Mouse (Mus musculus) fat pad, adult 2 months (tissue): ENCODE measurements at regions not wholly inside any gene's neighbourhood (a gene's known extent, or its start where the extent isn't known, plus 50 kb on each side); places are given as distances from the start of the nearest gene placed in this dataset.

Source experiments
- DNase-seq: peaks from one replicate; pipeline ENCODE4 v3.0.0-alpha.2; 2011; ENCODE audit warnings: low read depth, low spot score; ENCODE audit errors: extremely low read depth

GRCm38 (mm10) chr11:19145263-19145662 lies 126.5 kb upstream of the Meis1 start:
- DNase-seq = no peak

- DNase-seq = no peak
These were observed 127.2 kb upstream of the Meis1 start for GRCm38 (mm10) chr11:19145991-19146390.

- DNase-seq = no peak
These were observed 132.2 kb upstream of the Meis1 start for GRCm38 (mm10) chr11:19151026-19151425.

- no peak for DNase-seq
These were observed 134.9 kb upstream of the Meis1 start for GRCm38 (mm10) chr11:19153714-19154113.

GRCm38 (mm10) chr11:19154813-19155616 lies 136.2 kb upstream of the Meis1 start:
- DNase-seq = no peak

- no peak for DNase-seq
These were observed 136.8 kb upstream of the Meis1 start for GRCm38 (mm10) chr11:19155617-19155983.

GRCm38 (mm10) chr11:19160227-19160626 lies 141.4 kb upstream of the Meis1 start:
- DNase-seq = no peak

- DNase-seq = no peak
These were observed 141.9 kb upstream of the Meis1 start for GRCm38 (mm10) chr11:19160669-19161068.

- DNase-seq = no peak
These were observed 152.2 kb upstream of the Meis1 start for GRCm38 (mm10) chr11:19170938-19171337.

- DNase-seq = no peak
These were observed 155.7 kb upstream of the Meis1 start for GRCm38 (mm10) chr11:19174305-19175017.

GRCm38 (mm10) chr11:19179290-19179689 lies 160.5 kb upstream of the Meis1 start:
- DNase-seq = no peak

- DNase-seq = no peak
These were observed 171.0 kb upstream of the Meis1 start for GRCm38 (mm10) chr11:19189778-19190177.

- no peak for DNase-seq
These were observed 175.7 kb upstream of the Meis1 start for GRCm38 (mm10) chr11:19194464-19194863.

GRCm38 (mm10) chr11:19197790-19198189 lies 179.0 kb upstream of the Meis1 start:
- no peak for DNase-seq

GRCm38 (mm10) chr11:19202602-19203517 lies 184.1 kb upstream of the Meis1 start:
- no peak for DNase-seq

- DNase-seq = no peak
These were observed 184.7 kb upstream of the Meis1 start for GRCm38 (mm10) chr11:19203518-19203900.

GRCm38 (mm10) chr11:19203968-19204367 lies 185.2 kb upstream of the Meis1 start:
- peak; percentile 4 for DNase-seq

- DNase-seq = no peak
These were observed 185.7 kb upstream of the Meis1 start for GRCm38 (mm10) chr11:19204521-19204920.

GRCm38 (mm10) chr11:19205174-19205573 lies 186.4 kb upstream of the Meis1 start:
- no peak for DNase-seq

- no peak for DNase-seq
These were observed 200.7 kb upstream of the Meis1 start for GRCm38 (mm10) chr11:19219476-19219875.

GRCm38 (mm10) chr11:19221442-19221841 lies 202.7 kb upstream of the Meis1 start:
- DNase-seq = no peak
